Mouse (Mus musculus) myocyte (in vitro differentiated cells): ENCODE data around the gene Fhit.

Experiments used
- MYOD1 ChIP-seq, 3 experiments: IDR thresholded peaks; one replicate each; pipeline ENCODE4 v1.6.1; 2011; ENCODE audit warnings: control low read depth in 2 of 3, low read depth in 2 of 3, mild to moderate bottlenecking in 2 of 3, moderate library complexity in 1 of 3; ENCODE audit not compliant: insufficient read length in 2 of 3, control insufficient read depth in 1 of 3
- POLR2A ChIP-seq: IDR thresholded peaks from one replicate; pipeline ENCODE4 v1.6.1; 2011; ENCODE audit warnings: low read depth, mild to moderate bottlenecking, control low read depth, moderate library complexity; ENCODE audit not compliant: insufficient read length
- POLR2AphosphoS2 ChIP-seq: IDR thresholded peaks from one replicate; pipeline ENCODE4 v1.6.1; 2011; ENCODE audit warnings: low read depth, control low read depth; ENCODE audit not compliant: insufficient read length
- REST ChIP-seq: IDR thresholded peaks from one replicate; pipeline ENCODE4 v1.6.1; 2011; ENCODE audit warnings: mild to moderate bottlenecking, control low read depth, moderate library complexity; ENCODE audit not compliant: insufficient read depth, insufficient read length
- TCF12 ChIP-seq: IDR thresholded peaks from one replicate; pipeline ENCODE4 v1.6.1; 2011; ENCODE audit warnings: mild to moderate bottlenecking, control low read depth; ENCODE audit not compliant: poor library complexity, insufficient read depth, severe bottlenecking

GRCm38 (mm10) chr14:10023382-10023781 is 1138.5 kb downstream of the Fhit start:
- TF ChIP-seq POLR2AphosphoS2 (no peak), REST (no peak), MYOD1 (IDR thresholded peaks at IDR 0.05; ENCODE audit: control insufficient read depth in 1 of 3, insufficient read length in 2 of 3, low read depth in 2 of 3) (no peak), POLR2A (no peak), TCF12 (no peak)
